ENCODE assay signal across 8 mouse cellular contexts in genomic region chr11:88067191-88067585, GRCm38 (mm10). TPM values are rescaled to one million over a fixed set of nuclear protein-coding genes. Genes with fewer than 3 reads are reported as not detected.
A peak's percentile ranks its signal among the peaks of the same experiment; 100 is the strongest.
DNase-seq lines count a peak whose midpoint lies in the region; ATAC-seq and TF ChIP-seq lines count a peak whose summit lies in the region.

No protein-coding gene starts in this region.

- peaks cover 4% of the 10 kb centered on the region; the same call in 1 of the 2 replicates for H3K79me2 ChIP-seq in heart, adult 2 months (replicated peaks; ENCODE audit: control insufficient read depth, insufficient read depth, low read length)

- H3K4me1 ChIP-seq in heart, adult 2 months (ENCODE audit: control insufficient read depth, insufficient read depth, low read length) = peaks cover 7% of the 10 kb centered on the region
- H3K4me1 ChIP-seq in ES-Bruce4 (ENCODE audit: control insufficient read depth, insufficient read depth, low read length) = no peaks in the 10 kb centered on the region
- peaks cover 35% of the 10 kb centered on the region for H3K4me1 ChIP-seq in forebrain, embryonic 13.5 days
- peaks cover 30% of the 10 kb centered on the region for H3K4me1 ChIP-seq in limb, embryonic 15.5 days
- H3K4me1 ChIP-seq in olfactory bulb, adult 2 months (ENCODE audit: control insufficient read depth, insufficient read depth, low read length) = 0 out of 2 replicates have a peak, but pooled peaks cover 2% of the 10 kb centered on the region

- WGBS in heart, adult 2 months = 2% methylated on average over 8 of the region's 8 CpGs
- 3% methylated on average over 8 of the region's 8 CpGs for WGBS in forebrain, embryonic 13.5 days
- WGBS in limb, embryonic 15.5 days = 2% methylated on average over 8 of the region's 8 CpGs
- 0% methylated on average over 8 of the region's 8 CpGs for WGBS in olfactory bulb, adult 2 months

- no peaks in the 10 kb centered on the region for H3K9me3 ChIP-seq in ES-Bruce4 (replicated peaks; ENCODE audit: control insufficient read depth, insufficient read depth, low read length, poor library complexity, severe bottlenecking)
- no peaks in the 10 kb centered on the region for H3K9me3 ChIP-seq in forebrain, embryonic 13.5 days (replicated peaks)
- H3K9me3 ChIP-seq in limb, embryonic 15.5 days = no peaks in the 10 kb centered on the region

- intact Hi-C loops in heart, adult 2 months (cut with DNase I) = no loop called here
- intact Hi-C loops in left cerebral cortex, postnatal 4 days (cut with DNase I) = no loop called here

- peak overlapping the region; percentile 96 for H3K27ac ChIP-seq in heart, adult 2 months
- H3K27ac ChIP-seq in ES-Bruce4 (ENCODE audit: insufficient read depth, low read length) = no peak overlapping the region
- peak overlapping the region; percentile 98 for H3K27ac ChIP-seq in forebrain, embryonic 13.5 days
- peak overlapping the region; percentile 98 for H3K27ac ChIP-seq in limb, embryonic 15.5 days
- peak overlapping the region; percentile 99 for H3K27ac ChIP-seq in olfactory bulb, adult 2 months (ENCODE audit: insufficient read depth, low read depth, low read length)

- peak overlapping the region; percentile 86 for H3K4me2 ChIP-seq in forebrain, embryonic 13.5 days
- peak overlapping the region; percentile 74 for H3K4me2 ChIP-seq in limb, embryonic 15.5 days

- no peak for TF ChIP-seq POLR2A in heart, adult 2 months (IDR thresholded peaks at IDR 0.05; ENCODE audit: insufficient read depth, low read depth, low read length)
- no peak for TF ChIP-seq POLR2A in ES-Bruce4 (IDR thresholded peaks at IDR 0.05; ENCODE audit: insufficient read depth, low read length)
- no peak for TF ChIP-seq POLR2A in olfactory bulb, adult 2 months (IDR thresholded peaks at IDR 0.05; ENCODE audit: insufficient read depth, low read depth, low read length)

- DNase-seq in heart, adult 2 months = no peak
- DNase-seq in heart, adult 18-20 months = no peak
- no peak for DNase-seq in left cerebral cortex, postnatal 4 days
- DNase-seq in right cerebral cortex, postnatal 4 days = no peak

- H3K27me3 ChIP-seq in heart, adult 2 months (ENCODE audit: control insufficient read depth, insufficient read depth, low read length) = no peaks in the 10 kb centered on the region
- peaks cover 11% of the 10 kb centered on the region for H3K27me3 ChIP-seq in ES-Bruce4 (ENCODE audit: control insufficient read depth, insufficient read depth, low read length, poor library complexity, severe bottlenecking)
- H3K27me3 ChIP-seq in forebrain, embryonic 13.5 days = no peaks in the 10 kb centered on the region
- H3K27me3 ChIP-seq in limb, embryonic 15.5 days = no peaks in the 10 kb centered on the region

- no peak for TF ChIP-seq EP300 in heart, adult 2 months (IDR thresholded peaks at IDR 0.05; ENCODE audit: insufficient read depth, low read depth, low read length)
- TF ChIP-seq EP300 in ES-Bruce4 (IDR thresholded peaks at IDR 0.05; ENCODE audit: insufficient read depth, low read depth, low read length) = no peak

- peak overlapping the region; percentile 80 for H3K4me3 ChIP-seq in heart, adult 2 months
- H3K4me3 ChIP-seq in ES-Bruce4 (ENCODE audit: low read depth, low read length) = peak overlapping the region; percentile 80
- peak overlapping the region; percentile 99 for H3K4me3 ChIP-seq in forebrain, embryonic 13.5 days
- peak overlapping the region; percentile 72 for H3K4me3 ChIP-seq in limb, embryonic 15.5 days
- peak overlapping the region; percentile 79 for H3K4me3 ChIP-seq in olfactory bulb, adult 2 months (ENCODE audit: insufficient read depth, low read depth, low read length)

- ATAC-seq in forebrain, embryonic 13.5 days = no peak
- ATAC-seq in limb, embryonic 15.5 days (ENCODE audit: insufficient number of reproducible peaks, low FRiP score, low TSS enrichment, low read depth) = no peak

- no peak for TF ChIP-seq CTCF in heart, adult 2 months (IDR thresholded peaks at IDR 0.05)
- TF ChIP-seq CTCF in ES-Bruce4 (IDR thresholded peaks at IDR 0.05; ENCODE audit: low read depth, low read length) = no peak
- TF ChIP-seq CTCF in olfactory bulb, adult 2 months (IDR thresholded peaks at IDR 0.05; ENCODE audit: insufficient read depth, low read depth, low read length) = no peak

- peaks cover 26% of the 10 kb centered on the region for H3K36me3 ChIP-seq in heart, adult 2 months (ENCODE audit: control insufficient read depth, insufficient read depth, low read length)
- no peaks in the 10 kb centered on the region for H3K36me3 ChIP-seq in ES-Bruce4 (ENCODE audit: control insufficient read depth, insufficient read depth, low read length, poor library complexity, severe bottlenecking)
- no peaks in the 10 kb centered on the region for H3K36me3 ChIP-seq in forebrain, embryonic 13.5 days (ENCODE audit: poor library complexity, severe bottlenecking)
- no peaks in the 10 kb centered on the region for H3K36me3 ChIP-seq in limb, embryonic 15.5 days

- H3K9ac ChIP-seq in heart, adult 2 months (ENCODE audit: low read depth, low read length) = peak overlapping the region; percentile 97
- peak overlapping the region; percentile 99 for H3K9ac ChIP-seq in ES-Bruce4 (ENCODE audit: low read depth, poor library complexity, severe bottlenecking)
- peak overlapping the region; percentile 100 for H3K9ac ChIP-seq in forebrain, embryonic 13.5 days
- peak overlapping the region; percentile 92 for H3K9ac ChIP-seq in limb, embryonic 15.5 days

RNA-seq across cellular contexts. Expression of gene Vezf1, which starts 0.9 kb away (rescaled TPM):
- total RNA-seq in heart, adult 2 months (2021) = 10 to 100 TPM; 37.9 to 49.8 TPM
- polyA plus RNA-seq in heart, adult 2 months (2012; rRNA removed) = 22.6 and 34.5 TPM in 2 replicates
- total RNA-seq in heart, adult 18-20 months (2021) = 10 to 100 TPM; 35.0 to 38.4 TPM
- polyA plus RNA-seq in ES-Bruce4 (2011; ENCODE audit: insufficient read depth, insufficient read length, low read depth, missing spikeins) = 43.4 and 44.8 TPM in 2 replicates
- polyA plus RNA-seq in forebrain, embryonic 13.5 days (2015; fragmentation: Nextera tagmentation; extraction: Ambion mirVana) = 65.6 and 72.7 TPM in 2 replicates
- 31.9 and 35.6 TPM in 2 replicates for polyA plus RNA-seq in limb, embryonic 15.5 days (2015; fragmentation: Nextera tagmentation; extraction: Ambion mirVana)
- polyA plus RNA-seq in olfactory bulb, adult 2 months (2012; ENCODE audit: insufficient read depth, insufficient read length, low replicate concordance, missing spikeins) = not detected in 2 replicates
- 10 to 100 TPM; 35.3 to 38.2 TPM for total RNA-seq in left cerebral cortex, postnatal 4 days (2021)

RNA-seq across cellular contexts. Expression of gene Srsf1, which starts 20.0 kb away (rescaled TPM):
- total RNA-seq in heart, adult 2 months (2021) = 10 to 100 TPM; 99.5 to 99.7 TPM
- polyA plus RNA-seq in heart, adult 2 months (2012; rRNA removed) = 39.3 and 86.5 TPM in 2 replicates
- total RNA-seq in heart, adult 18-20 months (2021) = 100 to 1,000 TPM in 1 of 2 experiments, 10 to 100 TPM in 1; 88.5 to 102 TPM
- polyA plus RNA-seq in ES-Bruce4 (2011; ENCODE audit: insufficient read depth, insufficient read length, low read depth, missing spikeins) = 511 and 547 TPM in 2 replicates
- polyA plus RNA-seq in forebrain, embryonic 13.5 days (2015; fragmentation: Nextera tagmentation; extraction: Ambion mirVana) = 393 and 402 TPM in 2 replicates
- 208 and 244 TPM in 2 replicates for polyA plus RNA-seq in limb, embryonic 15.5 days (2015; fragmentation: Nextera tagmentation; extraction: Ambion mirVana)
- 341 and 667 TPM in 2 replicates for polyA plus RNA-seq in olfactory bulb, adult 2 months (2012; ENCODE audit: insufficient read depth, insufficient read length, low replicate concordance, missing spikeins)
- 100 to 1,000 TPM; 261 to 264 TPM for total RNA-seq in left cerebral cortex, postnatal 4 days (2021)

RNA-seq across cellular contexts. Expression of gene Cuedc1, which starts 30.7 kb away (rescaled TPM):
- total RNA-seq in heart, adult 2 months (2021) = 10 to 100 TPM; 49.8 to 55.0 TPM
- 36.2 and 38.7 TPM in 2 replicates for polyA plus RNA-seq in heart, adult 2 months (2012; rRNA removed)
- total RNA-seq in heart, adult 18-20 months (2021) = 10 to 100 TPM; 40.0 to 43.8 TPM
- 21.9 and 22.5 TPM in 2 replicates for polyA plus RNA-seq in ES-Bruce4 (2011; ENCODE audit: insufficient read depth, insufficient read length, low read depth, missing spikeins)
- 32.8 and 37.4 TPM in 2 replicates for polyA plus RNA-seq in forebrain, embryonic 13.5 days (2015; fragmentation: Nextera tagmentation; extraction: Ambion mirVana)
- 28.1 and 32.1 TPM in 2 replicates for polyA plus RNA-seq in limb, embryonic 15.5 days (2015; fragmentation: Nextera tagmentation; extraction: Ambion mirVana)
- not detected in 2 replicates for polyA plus RNA-seq in olfactory bulb, adult 2 months (2012; ENCODE audit: insufficient read depth, insufficient read length, low replicate concordance, missing spikeins)
- 10 to 100 TPM; 65.4 to 69.7 TPM for total RNA-seq in left cerebral cortex, postnatal 4 days (2021)
